Mouse (Mus musculus) liver, embryonic 15.5 days (tissue): ENCODE data around the gene Twf2. TPM values are rescaled to one million over a fixed set of nuclear protein-coding genes. Genes with fewer than 3 reads are reported as not detected.

Experiments used
- ATAC-seq: fragments of 200-750 bp; cut with Nextera tagmentation; 2 replicates; pipeline ENCODE4 v1.8.0; 2017; ENCODE audit warnings: moderate number of reproducible peaks, mild to moderate bottlenecking, moderate library complexity; ENCODE audit not compliant: insufficient read depth
- H3K27ac ChIP-seq: fragments of 300-500 bp; sonication (generic); replicated peaks from 2 replicates; pipeline ENCODE4 v1.5.1; 2015; ENCODE audit warnings: mild to moderate bottlenecking, inconsistent platforms
- H3K27me3 ChIP-seq: fragments of 300-500 bp; sonication (generic); 2 replicates; pipeline ENCODE4 v1.6.1; 2015; ENCODE audit warnings: mild to moderate bottlenecking, inconsistent platforms
- H3K36me3 ChIP-seq: fragments of 300-500 bp; sonication (generic); replicated peaks from 2 replicates; pipeline ENCODE4 v1.6.1; 2015; ENCODE audit warnings: moderate library complexity, mild to moderate bottlenecking, inconsistent platforms
- H3K4me1 ChIP-seq: fragments of 300-500 bp; sonication (generic); replicated peaks from 2 replicates; pipeline ENCODE4 v1.6.1; 2015; ENCODE audit warnings: inconsistent platforms
- H3K4me2 ChIP-seq: fragments of 300-500 bp; sonication (generic); 2 replicates; pipeline ENCODE4 v1.6.1; 2015; ENCODE audit warnings: moderate library complexity, mild to moderate bottlenecking, inconsistent platforms
- H3K4me3 ChIP-seq: fragments of 300-500 bp; sonication (generic); replicated peaks from 2 replicates; pipeline ENCODE4 v1.5.1; 2015; ENCODE audit warnings: mild to moderate bottlenecking, inconsistent platforms
- H3K9ac ChIP-seq: fragments of 300-500 bp; sonication (generic); 2 replicates; pipeline ENCODE4 v1.6.1; 2015; ENCODE audit warnings: moderate library complexity, mild to moderate bottlenecking, inconsistent platforms
- H3K9me3 ChIP-seq: fragments of 300-500 bp; sonication (generic); replicated peaks from 2 replicates; pipeline ENCODE4 v1.6.1; 2016; ENCODE audit warnings: inconsistent platforms
- WGBS: fragments of 180-500 bp; shearing (Covaris S2); methylation state at CpG from one replicate; pipeline ENCODE4 v1.1.7; 2015; ENCODE audit warnings: mixed read lengths; ENCODE audit not compliant: insufficient replicate concordance; 5-methylcytosine and 5-hydroxymethylcytosine counted together
- polyA plus RNA-seq: library from polyadenylated mRNA; unstranded; fragments of >200 nt; fragmentation: Nextera tagmentation; extraction: Ambion mirVana; gene quantifications from 2 replicates; pipeline ENCODE4 v1.2.1, GENCODE M21; 2015

The Twf2 gene
- polyA plus RNA-seq, 1 experiment from 2014 or later, result 23.8 TPM

DNA sequence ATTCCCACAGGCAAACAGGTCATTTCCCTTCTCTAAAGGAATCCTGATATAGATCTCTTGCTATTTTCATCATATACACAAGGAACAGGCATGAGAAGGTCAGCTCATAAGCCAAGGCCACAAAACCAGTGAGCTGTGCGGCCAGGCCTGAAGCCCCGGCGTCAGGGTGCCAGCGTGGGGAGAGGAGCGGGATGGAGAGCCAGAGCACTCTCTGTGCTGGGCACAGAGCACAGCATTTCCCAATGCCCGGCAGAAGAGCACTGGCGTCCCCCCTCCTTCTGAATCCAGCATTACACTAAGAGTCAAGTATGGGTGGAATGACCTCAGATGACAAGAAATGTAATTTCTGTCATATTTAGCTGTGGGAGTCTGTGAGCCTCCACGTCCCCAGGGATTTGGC, 34.5 kb downstream of the Twf2 start:
- H3K36me3 ChIP-seq, result peaks cover 70% of the 10 kb centered on the region
- no peaks in the 10 kb centered on the region for H3K9me3 ChIP-seq
- no peak overlapping the region for H3K4me2 ChIP-seq
- H3K27me3 ChIP-seq, result no peaks in the 10 kb centered on the region
- H3K9ac ChIP-seq, result no peak overlapping the region
- no peak for ATAC-seq
- WGBS, result 80% methylated on average over 8 of the region's 8 CpGs
- peaks cover 6% of the 10 kb centered on the region; the same call in 1 of the 2 replicates for H3K4me1 ChIP-seq
- H3K27ac ChIP-seq, result no peak overlapping the region
- no peak overlapping the region for H3K4me3 ChIP-seq

DNA sequence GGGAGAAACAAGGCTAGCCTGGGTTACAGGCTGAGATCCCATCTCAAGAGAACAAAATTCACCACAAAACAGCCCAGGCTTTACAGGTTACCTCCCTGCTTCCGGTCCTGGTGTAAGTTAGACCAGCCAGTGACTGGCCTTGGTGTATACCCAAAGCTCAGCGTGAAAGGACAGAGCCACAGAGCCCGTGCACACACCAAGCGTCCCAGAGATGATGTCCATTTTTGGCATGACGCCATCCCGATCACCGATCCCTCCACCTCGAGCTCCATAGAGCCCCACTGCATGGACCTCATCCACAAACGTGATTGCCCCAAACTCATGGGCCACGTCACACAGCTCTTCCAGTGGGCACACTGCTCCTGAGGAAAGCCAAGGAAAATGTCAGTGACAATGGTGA, 35.0 kb downstream of the Twf2 start:
- Histone ChIP-seq H3K36me3 (peaks cover 72% of the 10 kb centered on the region), H3K4me3 (no peak overlapping the region), H3K4me2 (no peak overlapping the region), H3K4me1 (peaks cover 6% of the 10 kb centered on the region; the same call in 1 of the 2 replicates), H3K27me3 (no peaks in the 10 kb centered on the region), H3K9me3 (no peaks in the 10 kb centered on the region), H3K27ac (no peak overlapping the region), H3K9ac (no peak overlapping the region)
- ATAC-seq, result no peak
- 79% methylated on average over 10 of the region's 10 CpGs for WGBS

DNA sequence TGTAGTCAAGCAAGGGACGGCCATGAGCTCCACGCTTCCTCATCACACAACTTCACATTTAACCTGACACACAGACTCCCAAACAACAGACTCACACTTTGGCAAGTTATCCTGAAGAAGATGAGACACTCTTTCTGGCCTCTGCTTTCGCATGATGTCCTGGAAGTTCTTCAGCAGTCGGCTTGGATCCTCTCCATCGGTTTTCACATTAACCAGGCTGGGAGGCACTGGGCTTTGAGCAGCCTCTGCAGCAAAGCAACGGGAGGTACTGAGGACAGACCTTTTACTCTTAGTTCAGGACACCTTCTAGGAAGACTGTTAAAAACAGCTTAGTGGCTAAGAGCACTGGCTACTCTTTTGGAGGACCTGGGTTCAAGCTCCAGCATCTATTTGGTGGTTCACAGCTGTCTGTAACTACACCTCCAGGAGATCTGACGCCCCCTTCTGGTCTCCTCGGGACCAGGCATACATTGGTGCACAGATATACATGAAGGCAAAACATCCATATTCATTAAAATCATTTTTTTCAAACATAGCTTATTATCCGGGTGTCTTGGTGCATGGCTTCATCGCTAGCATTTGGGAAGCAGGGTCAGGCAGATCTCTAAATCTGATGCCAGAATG, 38.7 kb downstream of the Twf2 start:
- H3K4me3 ChIP-seq, result no peak overlapping the region
- peaks cover 11% of the 10 kb centered on the region for H3K4me1 ChIP-seq
- no peaks in the 10 kb centered on the region for H3K9me3 ChIP-seq
- no peak overlapping the region for H3K4me2 ChIP-seq
- no peak overlapping the region for H3K27ac ChIP-seq
- H3K9ac ChIP-seq, result no peak overlapping the region
- 66% methylated on average over 10 of the region's 10 CpGs for WGBS
- no peaks in the 10 kb centered on the region for H3K27me3 ChIP-seq
- no peak for ATAC-seq
- peaks cover 53% of the 10 kb centered on the region for H3K36me3 ChIP-seq

DNA sequence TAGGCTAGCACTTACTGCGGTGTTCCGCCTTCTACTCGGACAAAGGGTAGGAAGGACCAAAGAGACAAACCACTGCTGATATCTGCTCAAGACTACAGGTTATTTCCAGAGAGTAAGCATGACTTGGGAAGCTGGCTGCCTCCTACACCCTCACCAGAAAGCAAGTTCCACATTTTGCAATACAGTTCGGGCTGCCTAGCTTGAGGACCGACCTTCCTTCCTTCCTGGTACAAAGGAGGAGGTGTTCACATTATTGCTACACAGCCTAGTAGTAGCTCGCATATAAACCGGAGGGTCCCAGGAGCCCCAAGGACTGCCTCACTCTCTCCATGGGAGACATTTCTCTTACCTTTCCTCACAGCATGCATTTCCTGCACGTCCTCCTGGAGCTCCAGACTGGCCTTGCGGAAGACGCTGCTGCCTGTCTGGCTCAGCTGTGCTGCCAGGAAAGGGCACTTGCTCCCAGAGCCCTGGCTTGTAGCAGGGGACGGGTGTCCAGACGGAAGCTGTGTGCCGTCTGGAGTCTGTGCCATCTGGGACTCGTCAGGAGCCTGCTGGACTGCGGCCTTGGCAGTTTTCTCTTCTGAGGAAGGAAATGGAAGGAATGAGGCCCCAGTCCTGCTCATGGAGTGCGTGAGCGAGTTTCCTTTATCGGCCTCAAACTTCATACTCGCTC, 40.0 kb downstream of the Twf2 start:
- H3K9ac ChIP-seq, result no peak overlapping the region
- peak overlapping the region; percentile 63 for H3K27ac ChIP-seq
- no peak for ATAC-seq
- H3K4me1 ChIP-seq, result peaks cover 21% of the 10 kb centered on the region
- no peaks in the 10 kb centered on the region for H3K27me3 ChIP-seq
- WGBS, result 45% methylated on average over 19 of the region's 19 CpGs
- H3K4me2 ChIP-seq, result peak overlapping the region; percentile 19; the same call in 1 of the 2 replicates
- H3K36me3 ChIP-seq, result peaks cover 40% of the 10 kb centered on the region
- H3K9me3 ChIP-seq, result no peaks in the 10 kb centered on the region
- no peak overlapping the region for H3K4me3 ChIP-seq

DNA sequence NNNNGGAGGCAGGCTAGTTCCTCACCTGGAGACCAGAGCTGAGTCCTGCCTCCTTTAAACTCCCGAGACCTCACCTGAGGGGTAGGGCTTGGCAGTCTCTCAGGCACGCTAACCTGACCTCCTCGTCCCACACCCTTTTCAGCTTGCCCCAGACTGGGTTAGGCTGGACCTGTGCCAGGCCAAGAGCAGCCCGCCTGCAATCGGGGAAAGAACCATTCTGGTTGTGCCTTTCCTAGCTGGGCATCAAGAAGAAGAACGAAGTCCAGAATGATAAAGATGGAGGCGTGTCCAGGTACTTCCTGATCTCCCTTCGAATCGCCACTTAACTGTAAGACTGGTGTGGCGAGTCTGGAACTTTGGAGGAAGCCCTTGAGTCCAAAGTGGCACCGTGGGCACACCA, 46.6 kb downstream of the Twf2 start:
- peaks cover 30% of the 10 kb centered on the region for H3K4me1 ChIP-seq
- no peak overlapping the region for H3K27ac ChIP-seq
- no peak overlapping the region for H3K9ac ChIP-seq
- 61% methylated on average over 11 of the region's 11 CpGs for WGBS
- H3K4me3 ChIP-seq, result no peak overlapping the region
- no peak overlapping the region for H3K4me2 ChIP-seq
- H3K27me3 ChIP-seq, result no peaks in the 10 kb centered on the region
- peaks cover 5% of the 10 kb centered on the region; the same call in 1 of the 2 replicates for H3K36me3 ChIP-seq
- H3K9me3 ChIP-seq, result no peaks in the 10 kb centered on the region
- no peak for ATAC-seq

DNA sequence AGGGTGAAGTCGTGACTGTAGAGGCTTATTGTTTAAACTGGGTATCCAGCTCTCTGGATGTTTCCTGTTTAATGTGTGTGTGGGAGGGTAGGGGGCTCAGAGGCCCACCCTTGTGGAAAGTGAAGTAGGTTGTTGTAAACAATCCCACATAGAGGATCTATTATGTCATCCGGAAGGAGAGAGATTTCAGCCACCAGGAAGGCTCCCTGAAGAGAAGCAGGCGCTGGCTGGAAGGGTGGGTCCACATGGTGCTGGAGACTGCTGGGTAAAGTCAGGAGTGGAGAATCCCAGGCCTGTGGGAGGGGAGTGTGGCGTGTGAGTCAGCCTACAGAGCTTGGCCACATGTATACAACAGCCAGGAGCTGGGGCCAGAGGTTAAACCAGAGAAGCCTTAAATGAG, 47.3 kb downstream of the Twf2 start:
- no peaks in the 10 kb centered on the region for H3K9me3 ChIP-seq
- no peak for ATAC-seq
- H3K4me1 ChIP-seq, result peaks cover 30% of the 10 kb centered on the region
- no peak overlapping the region for H3K4me2 ChIP-seq
- H3K36me3 ChIP-seq, result peaks cover 2% of the 10 kb centered on the region; the same call in 1 of the 2 replicates
- WGBS, result 52% methylated on average over 4 of the region's 4 CpGs
- H3K4me3 ChIP-seq, result no peak overlapping the region
- H3K27ac ChIP-seq, result no peak overlapping the region
- H3K9ac ChIP-seq, result no peak overlapping the region
- no peaks in the 10 kb centered on the region for H3K27me3 ChIP-seq

DNA sequence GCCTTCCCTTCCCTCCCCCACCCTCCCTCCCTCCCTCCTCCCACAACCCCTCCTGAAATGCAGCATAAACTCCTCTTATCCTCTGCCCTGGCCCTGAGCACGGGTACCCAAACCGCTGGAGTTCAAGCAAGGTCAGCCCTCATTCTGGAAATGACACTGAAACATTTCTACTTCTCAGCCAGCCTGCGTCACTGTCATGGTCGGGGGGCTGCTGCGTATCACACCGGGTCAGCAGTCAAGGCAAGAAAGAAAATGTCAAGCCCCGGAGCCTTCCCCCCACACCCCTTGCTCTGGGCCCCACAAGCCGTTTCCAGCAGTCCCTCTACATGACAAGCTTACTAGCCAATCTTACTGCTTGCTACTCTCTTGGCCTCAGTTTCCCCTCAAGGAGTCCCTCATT, 48.2 kb downstream of the Twf2 start:
- peaks cover 28% of the 10 kb centered on the region for H3K4me1 ChIP-seq
- H3K9me3 ChIP-seq, result no peaks in the 10 kb centered on the region
- no peak overlapping the region for H3K4me3 ChIP-seq
- H3K27me3 ChIP-seq, result no peaks in the 10 kb centered on the region
- ATAC-seq, result no peak
- H3K4me2 ChIP-seq, result no peak overlapping the region
- no peak overlapping the region for H3K9ac ChIP-seq
- no peaks in the 10 kb centered on the region for H3K36me3 ChIP-seq
- H3K27ac ChIP-seq, result no peak overlapping the region
- WGBS, result 61% methylated on average over 8 of the region's 8 CpGs

DNA sequence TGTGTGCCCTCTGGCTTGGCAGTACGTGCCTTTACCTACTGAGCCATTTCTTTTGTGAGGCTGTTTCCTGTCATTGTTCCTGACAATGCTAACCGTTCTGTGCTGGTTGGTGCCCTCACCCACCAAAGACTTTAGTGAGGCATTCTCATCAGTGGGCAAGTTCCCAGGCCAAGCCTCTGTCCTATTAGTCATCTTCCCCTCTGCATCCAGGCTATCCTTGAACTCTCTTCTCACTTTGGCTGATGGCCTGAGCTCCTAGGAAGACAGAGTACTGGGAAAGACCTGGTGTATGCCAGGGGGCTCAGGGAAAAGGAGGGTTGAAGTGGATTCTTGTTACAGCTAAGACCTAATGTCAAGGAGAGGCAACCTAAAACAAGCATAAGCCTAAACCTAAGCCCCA, 51.1 kb downstream of the Twf2 start:
- Histone ChIP-seq H3K4me1 (peaks cover 6% of the 10 kb centered on the region), H3K36me3 (no peaks in the 10 kb centered on the region), H3K27ac (no peak overlapping the region), H3K4me2 (no peak overlapping the region), H3K9me3 (no peaks in the 10 kb centered on the region), H3K4me3 (no peak overlapping the region), H3K27me3 (no peaks in the 10 kb centered on the region), H3K9ac (no peak overlapping the region)
- WGBS, result 58% methylated on average over 2 of the region's 2 CpGs
- no peak for ATAC-seq

DNA sequence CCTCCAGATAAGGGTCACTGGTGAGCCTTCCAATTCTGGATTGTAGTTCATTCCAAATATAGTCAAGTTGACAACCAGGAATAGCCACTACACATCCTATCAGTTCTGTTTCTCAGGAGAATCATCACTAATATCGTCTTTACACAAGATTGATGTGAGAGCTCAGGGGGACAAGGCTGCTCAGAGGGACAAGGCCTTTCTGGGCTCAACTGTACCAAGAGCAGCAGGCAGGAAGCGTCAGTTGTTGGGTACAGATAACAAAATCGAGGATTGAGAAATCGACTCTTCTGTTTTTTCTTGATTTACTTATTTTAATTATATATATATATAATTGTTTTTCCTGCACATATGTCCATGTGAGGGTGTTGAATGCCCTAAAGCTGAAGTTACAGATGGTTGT, 55.5 kb downstream of the Twf2 start:
- WGBS, result 14% methylated on average over 4 of the region's 4 CpGs
- H3K4me3 ChIP-seq, result no peak overlapping the region
- 0 out of 2 replicates have a peak, but pooled peaks cover 9% of the 10 kb centered on the region for H3K4me1 ChIP-seq
- no peaks in the 10 kb centered on the region for H3K36me3 ChIP-seq
- no peak overlapping the region for H3K27ac ChIP-seq
- H3K27me3 ChIP-seq, result no peaks in the 10 kb centered on the region
- H3K9me3 ChIP-seq, result no peaks in the 10 kb centered on the region
- H3K9ac ChIP-seq, result no peak overlapping the region
- no peak overlapping the region for H3K4me2 ChIP-seq
- ATAC-seq, result no peak

DNA sequence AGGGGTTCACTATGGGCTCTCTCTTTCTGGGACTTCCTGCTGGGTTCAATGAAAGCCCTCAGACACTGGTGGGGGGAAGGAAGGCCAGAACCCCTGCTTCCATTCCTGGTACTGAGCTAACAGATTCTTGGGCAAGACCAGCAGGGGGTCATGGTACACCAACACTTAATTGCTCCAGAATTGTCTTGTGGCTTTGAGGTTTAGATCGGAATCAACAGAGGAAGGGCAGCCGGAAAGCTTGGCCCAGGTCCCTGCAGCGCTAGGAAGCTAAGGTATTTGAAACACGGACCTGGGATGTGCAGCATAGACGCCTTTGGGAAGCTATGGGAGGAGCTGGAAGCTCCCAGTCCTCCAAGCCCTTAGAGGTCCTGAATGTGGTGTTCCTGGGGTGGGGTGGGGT, 56.1 kb downstream of the Twf2 start:
- no peak overlapping the region for H3K9ac ChIP-seq
- no peaks in the 10 kb centered on the region for H3K9me3 ChIP-seq
- no peak overlapping the region for H3K4me3 ChIP-seq
- H3K27ac ChIP-seq, result no peak overlapping the region
- no peak overlapping the region for H3K4me2 ChIP-seq
- H3K4me1 ChIP-seq, result 0 out of 2 replicates have a peak, but pooled peaks cover 9% of the 10 kb centered on the region
- WGBS, result 16% methylated on average over 5 of the region's 5 CpGs
- no peaks in the 10 kb centered on the region for H3K27me3 ChIP-seq
- no peak for ATAC-seq
- no peaks in the 10 kb centered on the region for H3K36me3 ChIP-seq

DNA sequence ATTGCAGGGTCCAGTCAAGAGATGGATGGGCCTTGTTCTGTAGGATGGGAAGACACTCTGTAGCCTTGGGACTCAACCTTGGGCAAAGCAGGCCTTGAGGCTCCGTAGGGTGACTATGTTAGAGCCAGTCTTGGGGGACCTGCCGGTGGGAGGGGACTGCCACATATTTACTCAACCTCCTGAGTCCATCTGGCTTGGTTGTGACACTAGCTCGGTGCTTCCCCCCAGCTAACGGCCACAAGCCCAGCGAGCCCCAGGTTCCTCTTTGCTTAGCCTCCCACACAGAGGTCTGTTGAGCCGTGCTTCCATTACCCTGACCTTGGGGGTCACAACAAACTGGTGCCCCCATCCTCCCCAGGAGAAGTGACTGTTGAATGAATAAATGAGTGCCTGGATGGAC, 58.1 kb downstream of the Twf2 start:
- 13% methylated on average over 6 of the region's 6 CpGs for WGBS
- Histone ChIP-seq H3K4me2 (no peak overlapping the region), H3K27ac (0 out of 2 replicates have a peak overlapping the region, but pooled peaks have one; percentile 16), H3K27me3 (no peaks in the 10 kb centered on the region), H3K9ac (no peak overlapping the region), H3K36me3 (no peaks in the 10 kb centered on the region), H3K4me1 (0 out of 2 replicates have a peak, but pooled peaks cover 9% of the 10 kb centered on the region), H3K9me3 (no peaks in the 10 kb centered on the region), H3K4me3 (no peak overlapping the region)
- no peak for ATAC-seq
